Mouse (Mus musculus) urinary bladder, postnatal 36 days (tissue): ENCODE measurements around the gene Gm20388.

ENCODE experiments used
- DNase-seq, 2 experiments: peaks; one replicate each; pipeline ENCODE4 v3.0.0; 2022; ENCODE audit warnings: low spot score in 2 of 2, mixed read lengths in 1 of 2

Gm20388 gene

GRCm38 (mm10) chr8:122670001-122670400 lies 2759.4 kb downstream of the Gm20388 start:
- no peak for DNase-seq

- no peak for DNase-seq
Observed at GRCm38 (mm10) chr8:122670718-122671117, 2760.1 kb downstream of the Gm20388 start.

- DNase-seq, result no peak
Observed at GRCm38 (mm10) chr8:122671894-122672293, 2761.3 kb downstream of the Gm20388 start.

- no peak for DNase-seq
Observed at GRCm38 (mm10) chr8:122673989-122674388, 2763.3 kb downstream of the Gm20388 start.

GRCm38 (mm10) chr8:122674999-122675398 lies 2764.4 kb downstream of the Gm20388 start:
- DNase-seq, result no peak

GRCm38 (mm10) chr8:122675596-122676420 lies 2765.2 kb downstream of the Gm20388 start:
- no peak for DNase-seq

GRCm38 (mm10) chr8:122676621-122677480 lies 2766.2 kb downstream of the Gm20388 start:
- DNase-seq, result no peak

GRCm38 (mm10) chr8:122677481-122678021 lies 2766.9 kb downstream of the Gm20388 start:
- no peak for DNase-seq

- peak; percentile 60 to 64 for DNase-seq
Observed at GRCm38 (mm10) chr8:122678061-122678895, 2767.6 kb downstream of the Gm20388 start.

- no peak for DNase-seq
Observed at GRCm38 (mm10) chr8:122678896-122679210, 2768.2 kb downstream of the Gm20388 start.

GRCm38 (mm10) chr8:122679325-122679920 lies 2768.8 kb downstream of the Gm20388 start:
- DNase-seq, result no peak

- DNase-seq, result no peak
Observed at GRCm38 (mm10) chr8:122680171-122680570, 2769.5 kb downstream of the Gm20388 start.

- no peak for DNase-seq
Observed at GRCm38 (mm10) chr8:122682820-122683219, 2772.2 kb downstream of the Gm20388 start.

- no peak for DNase-seq
Observed at GRCm38 (mm10) chr8:122685097-122685861, 2774.6 kb downstream of the Gm20388 start.

GRCm38 (mm10) chr8:122686879-122687278 lies 2776.2 kb downstream of the Gm20388 start:
- DNase-seq, result no peak

- DNase-seq, result no peak
Observed at GRCm38 (mm10) chr8:122689315-122689714, 2778.7 kb downstream of the Gm20388 start.

GRCm38 (mm10) chr8:122691018-122691417 lies 2780.4 kb downstream of the Gm20388 start:
- DNase-seq, result peak in 1 of 2 experiments; percentile 66

- DNase-seq, result no peak
Observed at GRCm38 (mm10) chr8:122692152-122692551, 2781.5 kb downstream of the Gm20388 start.

GRCm38 (mm10) chr8:122695438-122696042 lies 2784.9 kb downstream of the Gm20388 start:
- no peak for DNase-seq

GRCm38 (mm10) chr8:122697181-122697581 lies 2786.5 kb downstream of the Gm20388 start:
- no peak for DNase-seq
